Mouse (Mus musculus): ENCODE measurements around the gene Pla2g4f.

The Pla2g4f gene

DNA sequence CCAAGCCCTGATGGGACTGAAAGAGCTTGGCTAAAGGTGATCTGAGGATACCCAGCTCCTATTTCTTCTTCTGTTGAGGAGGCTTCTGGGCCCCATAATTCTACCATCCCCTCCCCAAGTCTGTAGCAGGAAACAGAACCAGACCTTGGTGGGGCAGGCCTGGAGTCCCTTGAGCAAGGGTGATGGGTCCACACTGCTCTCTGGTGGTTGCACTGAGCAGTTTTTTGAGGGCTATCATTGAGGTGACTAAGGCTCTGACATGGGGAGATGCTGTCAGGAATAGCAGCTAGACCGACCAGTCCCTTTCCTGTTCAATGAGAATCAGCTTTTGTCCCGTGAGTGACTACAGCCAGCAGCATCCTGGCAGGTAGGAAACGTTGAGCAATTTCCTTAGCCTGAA, 32.7 kb downstream of the Pla2g4f start:
- DNase-seq (ENCODE audit: low spot score in 2 of 2): no peak

DNA sequence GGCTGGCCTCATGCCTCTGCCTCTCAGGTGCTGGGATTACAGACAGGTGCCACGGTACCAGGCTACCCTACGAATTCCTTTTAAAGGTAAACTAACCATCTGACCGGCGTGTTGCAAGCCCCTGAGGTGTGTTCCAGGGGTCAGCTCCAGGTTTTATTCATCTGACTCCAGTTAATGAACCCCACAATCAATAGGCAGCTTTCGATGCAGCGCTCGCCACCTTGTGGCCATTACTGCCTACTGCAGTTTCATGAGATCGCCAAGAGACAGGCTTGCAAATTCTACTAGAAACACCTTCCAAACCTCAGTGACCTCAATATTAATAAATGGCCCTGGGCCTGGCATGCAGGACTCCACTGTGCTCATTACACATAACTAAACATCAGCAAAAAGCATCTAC, 34.0 kb downstream of the Pla2g4f start:
- DNase-seq (ENCODE audit: low spot score in 2 of 2): peak; percentile 65 to 70

DNA sequence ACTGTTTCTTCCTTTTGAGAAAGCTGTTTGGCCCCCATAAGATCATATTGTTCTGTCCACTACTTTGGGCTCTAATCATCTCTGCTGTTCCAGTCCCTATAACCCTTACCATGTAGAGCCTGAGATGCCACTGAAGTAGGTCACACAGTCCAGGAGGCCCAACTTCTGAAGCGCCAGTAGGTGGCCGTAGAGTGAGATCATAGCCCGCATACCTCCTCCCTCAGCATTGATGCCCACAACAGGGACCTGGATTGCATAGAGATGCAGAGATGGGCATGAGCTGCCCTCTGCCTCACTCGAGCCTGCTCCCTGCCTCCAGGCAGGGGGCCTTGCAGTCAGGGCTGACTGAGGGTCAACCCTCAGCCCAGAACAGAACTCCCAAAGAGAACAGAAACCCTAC, 37.0 kb downstream of the Pla2g4f start:
- no peak for DNase-seq (ENCODE audit: low spot score in 2 of 2)

DNA sequence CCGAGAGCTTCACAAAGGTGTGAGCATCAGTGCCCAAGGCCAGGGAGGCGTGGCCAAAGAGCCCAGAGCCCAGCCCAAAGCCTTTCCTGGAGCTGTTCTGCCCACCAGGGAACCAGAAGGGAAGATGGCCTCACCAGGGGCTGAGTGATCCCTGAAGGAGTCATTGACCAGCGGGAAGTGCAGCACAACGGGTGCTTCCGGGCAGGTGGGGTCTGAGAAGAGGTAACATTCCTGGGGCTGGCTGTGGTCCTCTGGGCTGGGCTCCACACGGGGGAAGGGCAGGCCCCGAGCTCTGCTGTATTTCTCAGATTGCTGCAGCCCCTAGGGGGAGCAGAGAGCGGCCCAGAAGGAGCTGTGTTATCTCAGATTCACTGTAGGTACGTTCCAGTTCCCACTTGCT, 45.3 kb downstream of the Pla2g4f start:
- DNase-seq (ENCODE audit: low spot score in 2 of 2): no peak

DNA sequence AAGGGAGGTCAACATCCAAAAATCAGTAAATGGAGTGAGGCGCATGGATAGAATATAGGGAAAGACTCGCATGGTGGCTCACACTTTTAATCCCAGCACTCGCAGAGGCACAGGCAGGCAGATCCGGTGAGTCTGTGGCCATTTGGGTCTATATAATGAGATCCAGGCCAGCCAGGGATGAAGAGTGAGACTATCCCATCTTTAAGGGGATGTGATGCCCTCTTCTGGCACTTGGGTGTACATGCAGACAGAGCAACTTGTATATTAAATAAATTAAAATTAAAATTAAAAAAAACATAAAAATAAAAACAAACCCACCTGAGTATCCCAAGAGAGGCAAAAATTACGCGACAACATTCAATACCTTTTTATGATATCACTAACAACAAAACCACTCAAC, 48.4 kb downstream of the Pla2g4f start:
- no peak for DNase-seq (ENCODE audit: low spot score in 2 of 2)

DNA sequence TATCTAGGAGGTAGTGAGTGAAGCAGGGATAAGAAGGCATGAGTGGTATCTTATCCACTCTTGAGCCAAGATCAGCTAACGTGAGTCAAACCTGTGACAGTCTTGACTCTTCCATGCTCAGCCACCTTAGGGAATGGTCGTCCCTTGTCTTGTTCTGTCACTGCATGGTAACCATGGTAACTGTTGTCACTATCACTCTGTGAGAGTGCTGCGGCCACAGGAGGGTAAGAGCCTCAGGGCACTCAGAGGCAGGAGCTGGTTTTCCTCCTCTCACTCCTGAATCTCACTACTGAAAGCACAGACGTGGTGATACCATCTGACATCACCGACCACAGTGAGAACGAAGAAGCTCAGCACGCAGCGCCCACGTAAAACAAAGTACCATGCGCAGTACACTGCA, 49.1 kb downstream of the Pla2g4f start:
- DNase-seq (ENCODE audit: low spot score in 2 of 2): no peak

DNA sequence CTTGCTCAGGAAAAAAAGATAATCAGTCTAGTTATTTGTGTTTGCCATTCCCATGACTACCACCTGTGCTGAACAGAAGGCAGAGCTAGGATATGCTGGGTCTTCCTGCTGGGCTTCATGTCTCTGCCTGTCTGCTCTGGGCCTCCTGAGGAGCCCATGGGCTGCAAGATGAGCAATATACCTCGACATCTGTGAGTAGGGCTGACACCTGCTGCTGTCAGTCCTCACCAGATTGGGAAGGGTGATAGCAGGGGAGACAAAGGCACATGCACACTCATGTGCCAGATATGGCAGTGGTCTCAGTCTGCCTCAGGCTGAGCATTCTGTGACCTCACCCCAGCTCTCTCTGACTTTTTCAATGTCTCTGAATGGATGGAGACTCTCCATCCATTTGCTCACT, 51.1 kb downstream of the Pla2g4f start:
- no peak for DNase-seq (ENCODE audit: low spot score in 2 of 2)

DNA sequence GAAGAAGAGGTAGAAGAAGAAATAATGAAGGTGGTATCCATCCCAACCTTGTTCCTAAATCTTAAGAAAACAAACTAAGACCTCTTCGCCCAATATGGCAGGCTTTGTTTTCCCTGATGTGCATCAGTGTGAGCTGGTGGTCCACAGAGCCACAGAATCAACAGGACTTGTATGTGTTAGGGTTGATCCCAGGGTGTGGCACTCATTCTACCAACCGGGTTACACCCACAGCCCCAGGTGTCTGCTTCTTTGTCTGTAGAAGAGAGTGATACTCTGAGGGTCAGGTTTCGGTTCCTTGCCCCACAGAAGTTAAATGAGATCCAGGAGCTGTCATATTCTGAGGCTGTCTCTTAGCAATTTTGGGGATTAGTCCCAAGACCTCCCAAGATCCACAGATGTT, 52.6 kb downstream of the Pla2g4f start:
- no peak for DNase-seq (ENCODE audit: low spot score in 2 of 2)

DNA sequence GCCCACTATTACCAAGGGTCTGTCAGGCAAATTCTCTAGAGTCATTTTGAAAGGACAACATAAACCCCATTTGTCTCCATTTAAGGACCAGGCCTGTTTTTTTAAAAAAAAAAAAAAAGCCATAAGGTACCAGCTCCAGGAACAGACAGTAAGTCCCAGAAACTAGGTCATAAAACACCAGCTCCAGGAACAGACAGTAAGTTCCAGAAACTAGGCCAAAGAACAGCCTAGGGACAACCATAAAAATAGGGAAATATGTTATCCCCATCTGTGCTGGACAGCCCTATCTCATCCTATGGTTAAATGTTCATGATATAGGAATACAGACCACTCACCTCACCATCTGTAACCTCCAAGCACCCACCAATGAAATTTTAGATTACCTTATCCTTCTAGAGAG, 57.7 kb downstream of the Pla2g4f start:
- no peak for DNase-seq (ENCODE audit: low spot score in 2 of 2)

DNA sequence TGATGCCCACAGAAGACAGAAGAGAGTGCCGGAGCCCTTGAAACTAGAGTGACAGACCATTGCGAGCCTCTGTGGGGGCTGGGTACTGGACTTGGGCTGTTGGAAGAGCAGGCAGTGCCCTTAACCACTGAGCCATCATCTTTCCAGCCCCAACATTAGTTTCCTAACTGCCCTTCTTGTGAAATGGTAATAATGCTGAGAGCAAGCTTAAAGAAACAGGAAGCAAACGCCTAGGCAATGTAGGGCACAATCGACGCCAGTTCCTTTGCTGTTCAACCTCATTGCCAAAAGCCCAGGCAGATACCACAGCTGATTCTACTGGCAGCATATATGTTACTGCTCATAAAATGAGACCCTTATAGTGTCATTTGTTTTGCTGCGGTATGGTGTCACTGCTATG, 61.3 kb downstream of the Pla2g4f start:
- DNase-seq (ENCODE audit: low spot score in 2 of 2): no peak
